Mouse (Mus musculus) brain, embryonic 14.5 days (tissue): Measurements from ENCODE around the gene Negr1. TPM values are rescaled to one million over a fixed set of nuclear protein-coding genes. Genes with fewer than 3 reads are reported as not detected.

Experiments
- DNase-seq: peaks from one replicate; pipeline ENCODE4 v3.0.0-alpha.2; 2011; ENCODE audit warnings: low read depth
- CTCF ChIP-seq: fragments of 200-500 bp; IDR thresholded peaks from 2 replicates; pipeline ENCODE4 v1.5.1; 2012; ENCODE audit warnings: inconsistent platforms, mild to moderate bottlenecking, moderate library complexity, borderline replicate concordance; ENCODE audit not compliant: insufficient read depth, insufficient read length; ENCODE audit errors: extremely low read depth
- POLR2A ChIP-seq: fragments of 200-500 bp; IDR thresholded peaks from 2 replicates; pipeline ENCODE4 v1.6.1; 2012; ENCODE audit warnings: mild to moderate bottlenecking, inconsistent platforms, borderline replicate concordance; ENCODE audit not compliant: poor library complexity, insufficient read depth, insufficient read length, severe bottlenecking; ENCODE audit errors: extremely low read depth
- polyA plus RNA-seq: library from polyadenylated mRNA; depleted of rRNA; stranded (reverse); fragments of >200 nt; gene quantifications from 2 replicates; pipeline ENCODE4 v1.2.3, GENCODE M21; 2012; rRNA removed

The Negr1 gene
- polyA plus RNA-seq = 40.2 and 61.0 TPM in 2 replicates

GRCm38 (mm10) chr3:156561524-156562423 is at the start of gene Negr1:
Gene Negr1 (plus strand): TSS chr3:156561794.
- TF ChIP-seq CTCF (no peak), POLR2A (no peak)

GRCm38 (mm10) chr3:156526461-156526933 is 35.1 kb upstream of the Negr1 start:
- TF ChIP-seq POLR2A (no peak), CTCF (no peak)
- DNase-seq = peak; percentile 80

More at GRCm38 (mm10) chr3:156561524-156562423, at the start of gene Negr1:
- peak; percentile 91 for DNase-seq

DNA sequence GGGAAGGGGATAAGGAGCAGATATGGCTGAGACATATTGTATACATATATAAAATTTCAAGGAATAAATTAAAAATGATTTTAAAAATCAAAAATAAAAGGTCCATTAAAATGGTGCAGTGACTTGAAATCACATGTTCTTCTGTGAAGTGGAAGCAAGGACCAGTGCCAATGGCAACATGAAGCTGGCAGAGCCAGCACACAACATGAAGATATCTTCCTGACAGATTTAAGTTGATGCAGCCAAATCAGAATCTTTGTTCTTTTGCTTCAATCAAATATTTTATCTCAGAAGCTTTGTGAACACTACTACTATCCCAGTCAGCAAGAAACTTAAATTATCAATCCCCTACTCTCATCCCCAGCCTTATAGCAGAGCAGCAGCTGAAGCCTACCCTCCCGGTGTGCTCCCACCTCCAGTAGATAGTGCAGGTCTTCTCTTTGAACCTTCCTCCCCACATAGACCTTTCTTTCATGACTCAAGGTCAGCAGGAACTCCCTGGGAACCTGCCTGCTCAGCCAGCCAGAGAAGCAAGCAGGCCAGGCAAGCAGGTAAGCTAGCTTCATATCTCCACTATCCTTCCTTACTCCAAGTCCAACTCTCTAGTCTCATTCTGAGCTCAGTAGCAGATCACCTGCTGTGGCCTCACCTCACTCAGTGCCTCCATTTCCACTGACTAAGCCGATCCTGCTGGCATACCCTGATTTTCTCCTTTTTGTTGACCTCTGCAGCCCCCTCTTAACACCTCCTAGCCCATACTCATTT is 34.2 kb upstream of the Negr1 start:
- no peak for TF ChIP-seq POLR2A
- TF ChIP-seq CTCF = no peak
- peak; percentile 81 for DNase-seq

DNA sequence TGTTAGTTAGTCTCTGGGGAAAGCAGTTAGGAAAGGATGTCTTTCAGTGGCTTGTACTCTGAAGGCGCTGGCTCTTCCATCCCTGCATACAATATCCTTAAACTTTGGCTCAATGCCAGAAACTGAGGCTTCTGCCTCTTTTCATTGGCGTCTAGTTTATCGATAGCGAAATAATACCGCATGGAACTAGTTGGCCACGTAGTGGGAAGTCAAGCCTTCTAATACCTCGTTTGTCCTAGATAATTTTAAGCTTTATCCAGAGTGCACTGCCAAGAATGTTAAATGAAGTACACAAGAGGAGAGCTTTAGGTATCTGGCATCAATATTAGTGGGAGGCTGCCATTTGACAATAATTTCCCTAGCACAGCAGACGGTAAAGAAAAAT is 2.2 kb upstream of the Negr1 start:
- no peak for TF ChIP-seq POLR2A
- TF ChIP-seq CTCF = no peak
- peak; percentile 79 for DNase-seq

DNA sequence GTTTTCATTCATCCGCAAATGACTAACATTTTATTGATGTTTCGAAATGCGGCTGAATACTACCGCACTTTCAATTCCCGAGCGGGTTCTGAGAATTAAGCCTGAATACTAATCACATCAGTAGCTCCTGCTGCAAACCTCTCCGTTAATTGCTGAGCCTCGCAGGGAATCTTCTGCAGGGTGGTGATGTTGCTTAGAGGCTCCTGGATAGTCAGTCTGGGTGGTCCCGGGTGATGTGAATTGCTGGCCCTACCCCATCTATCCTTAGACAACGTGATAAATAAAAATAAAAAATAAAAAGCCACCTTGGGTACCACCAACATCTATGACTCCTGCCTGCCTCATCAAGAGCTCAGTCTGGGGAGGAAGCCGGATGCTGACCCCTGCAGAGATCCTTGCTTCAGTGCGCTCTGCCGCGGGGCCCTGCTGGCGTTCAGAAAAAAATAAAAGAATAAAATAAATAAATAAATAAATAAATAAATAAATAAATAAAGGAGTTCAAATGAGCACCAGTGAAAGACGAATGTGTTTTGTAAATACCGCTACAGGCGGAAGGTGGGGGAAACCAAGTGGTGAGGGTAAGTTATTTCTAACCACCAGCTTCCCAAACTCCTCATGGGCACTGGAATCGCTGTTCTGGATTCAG is 1.6 kb upstream of the Negr1 start:
- TF ChIP-seq CTCF = no peak
- no peak for TF ChIP-seq POLR2A

GRCm38 (mm10) chr3:156560766-156561165 is 828 bp upstream of the Negr1 start:
- 0 out of 2 replicates have a peak, but pooled peaks have one; percentile 10 for TF ChIP-seq POLR2A
- TF ChIP-seq CTCF = no peak
- DNase-seq = peak; percentile 98

More for the DNA sequence above, 1.6 kb upstream of the Negr1 start:
- DNase-seq = peak; percentile 83

GRCm38 (mm10) chr3:156562424-156562785 is 811 bp downstream of the Negr1 start:
- DNase-seq = peak; percentile 70
- TF ChIP-seq CTCF (no peak), POLR2A (no peak)

DNA sequence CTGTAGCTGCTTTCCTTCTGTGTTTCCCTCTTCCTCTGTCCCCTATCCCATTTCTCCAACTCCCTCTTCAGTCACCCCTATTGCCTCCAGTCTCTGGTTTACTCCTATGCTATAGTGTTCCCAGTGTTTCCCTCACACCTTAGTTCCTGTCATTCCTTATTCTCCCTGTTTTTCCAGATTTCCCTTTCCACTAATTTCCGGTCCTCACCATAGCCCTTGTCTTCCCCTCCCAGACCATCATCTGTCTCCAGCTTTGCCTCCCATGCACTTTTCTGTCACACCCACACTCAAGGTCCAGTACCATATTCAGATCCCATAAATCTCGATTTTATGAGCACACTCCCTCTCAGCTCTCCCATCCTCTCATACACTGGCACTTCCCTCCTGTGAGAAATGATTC is 1.2 kb downstream of the Negr1 start:
- DNase-seq = no peak
- TF ChIP-seq CTCF = no peak
- no peak for TF ChIP-seq POLR2A

DNA sequence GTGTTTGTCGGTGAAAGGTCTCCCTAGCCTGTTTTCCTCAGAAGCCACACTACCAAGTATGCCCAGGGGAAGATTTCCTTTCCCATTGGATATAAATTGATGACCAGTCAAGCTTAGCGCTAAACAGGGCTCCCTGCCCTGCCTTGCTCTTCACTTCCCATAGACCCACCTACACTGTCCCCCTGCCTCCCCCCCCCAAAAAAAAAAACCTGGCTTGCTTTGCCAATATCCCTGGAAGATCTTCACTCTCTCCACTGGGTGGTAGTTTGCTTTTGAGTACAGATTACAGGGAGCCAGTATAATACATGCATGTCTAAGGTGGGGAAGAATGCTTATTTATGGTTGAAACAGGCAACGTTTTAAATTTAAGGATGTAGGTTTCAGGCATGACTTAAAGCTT is 1.8 kb downstream of the Negr1 start:
- peak; percentile 64 for DNase-seq
- peak; percentile 13; the same call in 1 of the 2 replicates for TF ChIP-seq CTCF
- no peak for TF ChIP-seq POLR2A

DNA sequence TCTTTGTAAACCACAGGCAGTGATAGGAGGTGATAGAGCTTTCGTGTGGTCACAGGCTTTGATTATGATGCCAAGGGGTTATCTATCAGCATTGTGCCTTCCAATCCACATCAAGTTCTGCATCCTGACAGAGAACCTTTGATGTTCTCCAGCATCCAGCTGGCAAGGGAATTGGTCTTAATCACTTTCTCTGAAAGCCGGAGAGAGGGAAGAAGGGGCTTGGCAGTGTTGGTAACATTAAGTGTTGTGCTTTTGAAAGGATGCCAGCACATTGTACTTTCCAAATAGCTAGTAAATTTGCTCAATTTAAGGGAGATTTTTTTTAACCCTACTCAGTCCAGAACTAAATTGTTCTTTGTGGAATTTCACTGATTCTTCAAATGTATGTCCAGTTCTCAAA is 11.9 kb downstream of the Negr1 start:
- peak; percentile 72 for DNase-seq
- no peak for TF ChIP-seq CTCF
- TF ChIP-seq POLR2A = no peak

DNA sequence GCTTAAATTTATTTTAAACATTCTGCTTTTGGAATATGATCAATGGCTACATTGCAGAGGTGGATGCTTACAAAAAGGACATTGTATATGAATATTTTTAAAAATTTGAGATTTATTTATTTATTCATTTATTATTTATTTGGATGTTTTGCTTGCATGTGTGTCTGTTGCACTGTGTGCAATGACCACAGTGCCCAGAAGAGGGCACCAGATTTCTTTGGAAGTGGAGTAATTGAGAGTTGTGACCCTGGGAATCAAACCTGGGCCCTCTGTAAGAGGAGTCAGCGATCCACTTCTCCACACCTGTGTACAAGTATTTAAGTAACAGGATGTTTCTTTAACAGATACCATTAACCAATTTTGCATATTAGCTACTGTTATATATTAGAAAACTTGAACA is 14.7 kb downstream of the Negr1 start:
- no peak for DNase-seq
- TF ChIP-seq POLR2A (no peak), CTCF (peak; percentile 34; the same call in 1 of the 2 replicates)

DNA sequence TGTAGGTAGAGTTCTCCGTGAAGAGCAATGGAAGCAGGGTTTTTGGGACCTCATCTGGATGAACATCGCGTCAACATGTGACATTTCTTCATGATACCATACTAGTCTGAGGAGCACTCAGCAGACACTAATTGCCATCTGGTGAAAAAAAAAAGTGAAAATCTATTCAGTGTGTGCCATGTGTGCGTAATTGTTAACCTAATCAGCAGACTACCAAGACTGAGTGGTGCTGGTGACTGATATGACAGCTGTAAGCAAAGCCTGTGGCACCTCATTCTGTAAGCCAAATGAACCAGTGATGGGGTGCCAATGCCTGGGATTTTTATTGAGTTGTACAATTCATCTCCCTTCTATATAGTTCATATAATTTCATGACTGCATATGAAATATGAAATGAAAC is 29.0 kb downstream of the Negr1 start:
- TF ChIP-seq CTCF = no peak
- DNase-seq = peak; percentile 82
